Mouse (Mus musculus) small intestine, adult 2 months (tissue): Measurements from ENCODE around the gene Dennd2d.

Source experiments
- CTCF ChIP-seq: fragments of 200-500 bp; IDR thresholded peaks from 2 replicates; pipeline ENCODE4 v1.5.1; 2012; ENCODE audit warnings: low read depth, mild to moderate bottlenecking, control low read depth, inconsistent platforms, low read length, moderate library complexity, mixed read lengths; ENCODE audit not compliant: insufficient replicate concordance, insufficient read length; ENCODE audit errors: extremely low read depth
- POLR2A ChIP-seq: fragments of 200-500 bp; IDR thresholded peaks from 2 replicates; pipeline ENCODE4 v1.6.1; 2012; ENCODE audit warnings: low read depth, mild to moderate bottlenecking, control low read depth, inconsistent platforms, low read length, moderate library complexity

GRCm38 (mm10) chr3:106457298-106457869, 24.8 kb upstream of the Dennd2d start:
- TF ChIP-seq CTCF (no peak), POLR2A (no peak)
